Mouse (Mus musculus) C2C12 (cell line): ENCODE results near the gene Hmgn1. TPM values are rescaled to one million over a fixed set of nuclear protein-coding genes. Genes with fewer than 3 reads are reported as not detected.
"Not testable (repeated sequence)": the region's sequence is repeated elsewhere in the genome, so short reads cannot be mapped to it uniquely, and the experiment has no call there.

Source experiments
- H3K27me3 ChIP-seq: one replicate; pipeline ENCODE4 v1.6.1; 2011; ENCODE audit not compliant: control insufficient read depth, insufficient read depth, insufficient read length
- H3K36me3 ChIP-seq: one replicate; pipeline ENCODE4 v1.6.1; 2011; ENCODE audit not compliant: control insufficient read depth, insufficient read depth
- H3K4me3 ChIP-seq: one replicate; pipeline ENCODE4 v1.5.1; 2011; ENCODE audit warnings: mild to moderate bottlenecking, control low read depth; ENCODE audit not compliant: poor library complexity, insufficient read depth, severe bottlenecking
- H3K79me2 ChIP-seq: one replicate; pipeline ENCODE4 v1.6.1; 2011; ENCODE audit not compliant: control insufficient read depth, insufficient read depth
- H3K79me3 ChIP-seq: one replicate; pipeline ENCODE4 v1.6.1; 2011; ENCODE audit warnings: low read depth, control low read depth
- H3ac ChIP-seq: one replicate; pipeline ENCODE3; 2011; ENCODE audit warnings: low read depth; ENCODE audit not compliant: control insufficient read depth, insufficient read length
- CEBPB ChIP-seq: IDR thresholded peaks from one replicate; pipeline ENCODE4 v1.6.1; 2011; ENCODE audit warnings: low read depth, mild to moderate bottlenecking, control low read depth, moderate library complexity
- CTCF ChIP-seq: IDR thresholded peaks from one replicate; pipeline ENCODE4 v1.5.1; 2011; ENCODE audit not compliant: control insufficient read depth, insufficient read depth, insufficient read length
- FOSL1 ChIP-seq: IDR thresholded peaks from one replicate; pipeline ENCODE4 v1.8.0; 2011; ENCODE audit warnings: mild to moderate bottlenecking, low read length; ENCODE audit not compliant: poor library complexity, insufficient read depth, severe bottlenecking
- MAX ChIP-seq: IDR thresholded peaks from one replicate; pipeline ENCODE4 v1.6.1; 2011; ENCODE audit warnings: mild to moderate bottlenecking, control low read depth
- MYOD1 ChIP-seq: IDR thresholded peaks from one replicate; pipeline ENCODE4 v1.6.1; 2011; ENCODE audit warnings: low read depth; ENCODE audit not compliant: control insufficient read depth, insufficient read length
- MYOG ChIP-seq: IDR thresholded peaks from one replicate; pipeline ENCODE4 v1.6.1; 2011; ENCODE audit not compliant: control insufficient read depth, insufficient read length; ENCODE audit errors: extremely low read depth
- USF1 ChIP-seq: IDR thresholded peaks from one replicate; pipeline ENCODE4 v1.6.1; 2011; ENCODE audit warnings: low read depth, mild to moderate bottlenecking, control low read depth, moderate library complexity
- polyA plus RNA-seq: library from polyadenylated mRNA; unstranded; fragments of >200 nt; fragmentation: generic; extraction: Trizol; gene quantifications from one replicate; pipeline ENCODE4 v1.2.1, GENCODE M21; 2012; ENCODE audit warnings: missing spikeins

The Hmgn1 gene
- polyA plus RNA-seq, 1 experiment: 325 TPM

DNA sequence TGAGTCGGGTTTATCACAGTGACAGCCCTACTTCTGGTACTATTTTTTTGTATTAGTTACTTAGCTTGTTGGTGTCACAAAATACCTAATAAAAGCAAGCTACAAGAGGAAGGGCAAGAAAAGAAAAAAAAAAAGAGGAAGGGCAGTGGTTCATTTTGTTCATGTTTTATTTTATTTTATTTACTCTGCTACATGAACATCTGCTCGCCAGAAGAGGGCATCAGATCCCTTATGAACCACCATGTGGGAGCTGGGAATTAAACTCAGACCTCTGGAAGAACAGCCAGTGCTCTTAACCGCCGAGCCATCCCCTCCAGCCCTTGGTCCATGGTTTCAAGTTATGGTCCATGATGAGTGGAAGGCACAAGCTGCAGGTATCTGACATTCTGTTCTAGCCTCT, 12.8 kb downstream of the Hmgn1 start:
- Histone ChIP-seq H3K79me2 (no peaks in the 10 kb centered on the region), H3K27me3 (no peaks in the 10 kb centered on the region), H3ac (no peak overlapping the region), H3K36me3 (no peaks in the 10 kb centered on the region), H3K4me3 (no peak overlapping the region), H3K79me3 (no peaks in the 10 kb centered on the region)
- no peak for TF ChIP-seq MAX
- TF ChIP-seq MYOG: no peak
- no peak for TF ChIP-seq CTCF
- no peak for TF ChIP-seq MYOD1
- TF ChIP-seq FOSL1: no peak
- TF ChIP-seq CEBPB: no peak
- TF ChIP-seq USF1: no peak

DNA sequence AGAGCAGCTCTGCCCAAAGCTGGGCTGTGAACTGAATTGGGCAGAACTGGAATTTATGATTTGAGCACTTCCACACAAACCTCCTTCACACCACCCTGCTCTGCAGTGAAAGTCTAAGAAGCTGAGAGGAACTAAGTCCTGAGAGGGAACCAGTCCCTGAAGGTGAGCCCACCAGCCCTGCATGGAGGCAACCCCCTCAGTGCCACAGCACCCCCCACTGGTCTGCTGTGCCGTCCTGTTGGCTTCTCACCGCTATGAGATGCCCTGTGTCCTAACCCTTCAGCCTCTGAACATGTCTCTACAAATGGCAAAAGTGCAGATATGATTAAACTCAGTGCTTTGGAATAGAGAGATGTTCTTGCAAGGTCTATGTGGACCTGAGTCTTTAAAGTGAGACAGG, 14.8 kb downstream of the Hmgn1 start:
- Histone ChIP-seq H3K4me3 (no peak overlapping the region), H3K36me3 (no peaks in the 10 kb centered on the region), H3K79me2 (no peaks in the 10 kb centered on the region), H3K27me3 (no peaks in the 10 kb centered on the region), H3ac (no peak overlapping the region), H3K79me3 (no peaks in the 10 kb centered on the region)
- TF ChIP-seq USF1 (no peak), CTCF (peak; percentile 9), MYOD1 (no peak), MYOG (no peak), FOSL1 (no peak), MAX (no peak), CEBPB (no peak)

DNA sequence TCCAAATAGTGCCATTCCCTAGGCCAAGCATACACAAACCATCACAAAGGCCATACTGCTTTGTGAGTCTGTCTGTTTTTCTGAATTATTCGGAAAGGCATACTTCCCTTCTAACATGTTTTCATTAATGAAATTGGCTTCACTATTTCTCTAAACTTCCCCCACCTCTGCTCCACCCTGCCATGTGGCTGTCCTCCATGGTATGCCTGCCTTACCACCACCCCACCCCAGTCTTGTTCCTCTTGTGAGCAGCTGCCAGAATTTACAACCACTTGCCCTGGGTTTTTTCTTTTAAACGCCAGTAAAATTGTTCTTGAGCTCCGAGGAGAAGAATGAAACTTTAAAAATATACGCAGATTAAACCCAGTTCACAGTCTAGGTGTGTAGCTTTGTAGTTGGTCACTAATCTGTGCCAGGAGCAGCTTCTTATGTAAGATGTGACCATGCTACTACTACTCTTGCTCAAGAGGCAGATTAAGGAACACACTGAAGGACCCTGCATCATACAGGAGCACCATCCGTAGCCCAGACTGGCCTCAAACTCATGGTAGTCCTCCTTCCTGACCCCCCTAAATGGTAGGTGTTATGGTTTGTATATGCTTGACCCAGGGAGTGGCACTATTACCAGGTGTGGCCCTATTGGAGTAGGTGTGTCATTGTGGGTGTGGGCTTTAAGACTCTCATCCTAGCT, 16.7 kb downstream of the Hmgn1 start:
- no peak for TF ChIP-seq MAX
- no peak for TF ChIP-seq CEBPB
- TF ChIP-seq FOSL1: no peak
- TF ChIP-seq MYOD1: no peak
- no peak for TF ChIP-seq CTCF
- TF ChIP-seq MYOG: no peak
- TF ChIP-seq USF1: no peak
- Histone ChIP-seq H3K36me3 (no peaks in the 10 kb centered on the region), H3K27me3 (no peaks in the 10 kb centered on the region), H3ac (no peak overlapping the region), H3K4me3 (no peak overlapping the region), H3K79me2 (no peaks in the 10 kb centered on the region), H3K79me3 (no peaks in the 10 kb centered on the region)

DNA sequence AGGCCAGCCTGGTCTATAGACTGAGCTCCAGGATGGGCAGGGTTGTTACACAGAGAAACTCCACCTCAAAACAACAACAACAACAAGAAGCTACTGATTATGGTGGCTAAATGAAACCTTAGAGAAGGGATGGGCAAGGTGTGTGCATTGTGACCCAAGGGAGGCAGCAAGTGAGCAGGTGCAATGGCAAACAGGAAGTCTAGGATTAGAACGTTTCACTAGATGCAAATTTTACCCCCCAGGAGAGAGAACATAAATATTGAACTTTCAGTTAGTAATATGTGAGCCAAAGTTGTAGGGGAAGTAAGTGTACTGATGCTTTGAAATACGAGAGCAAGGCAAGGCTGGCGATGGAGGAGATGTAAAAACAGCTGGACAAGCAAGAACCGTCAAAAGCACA, 17.9 kb downstream of the Hmgn1 start:
- no peaks in the 10 kb centered on the region for H3K79me2 ChIP-seq
- H3K4me3 ChIP-seq: no peak overlapping the region
- no peak for TF ChIP-seq MYOD1
- no peak for TF ChIP-seq FOSL1
- TF ChIP-seq MAX: no peak
- no peak for TF ChIP-seq CTCF
- no peak for TF ChIP-seq USF1
- TF ChIP-seq MYOG: no peak
- no peak for TF ChIP-seq CEBPB
- no peaks in the 10 kb centered on the region for H3K27me3 ChIP-seq
- no peak overlapping the region for H3ac ChIP-seq
- H3K36me3 ChIP-seq: no peaks in the 10 kb centered on the region
- H3K79me3 ChIP-seq: no peaks in the 10 kb centered on the region

DNA sequence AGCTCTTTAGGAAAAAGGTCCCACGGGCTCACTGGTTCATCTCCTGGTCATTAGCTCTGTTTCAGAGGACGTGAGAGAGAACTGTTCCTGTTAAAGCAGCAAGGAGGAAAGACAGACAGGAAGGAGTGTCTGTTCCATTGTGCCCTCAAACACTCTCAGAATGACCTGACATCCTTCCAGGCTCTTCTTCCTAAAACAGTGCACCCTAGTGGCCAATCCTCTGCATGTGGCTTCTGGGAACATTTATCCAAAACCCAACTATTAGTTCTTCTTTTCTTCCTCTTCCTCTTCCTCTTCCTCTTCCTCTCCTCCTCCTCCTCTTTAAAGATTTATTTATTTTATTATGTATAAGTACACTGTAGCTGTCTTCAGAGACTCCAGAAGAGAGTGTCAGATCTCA, 24.5 kb downstream of the Hmgn1 start:
- no peaks in the 10 kb centered on the region for H3K79me2 ChIP-seq
- H3K4me3 ChIP-seq: no peak overlapping the region
- H3K36me3 ChIP-seq: no peaks in the 10 kb centered on the region
- H3ac ChIP-seq: no peak overlapping the region
- no peaks in the 10 kb centered on the region for H3K27me3 ChIP-seq
- no peak for TF ChIP-seq MAX
- no peak for TF ChIP-seq FOSL1
- peak; percentile 26 for TF ChIP-seq CTCF
- no peaks in the 10 kb centered on the region for H3K79me3 ChIP-seq

DNA sequence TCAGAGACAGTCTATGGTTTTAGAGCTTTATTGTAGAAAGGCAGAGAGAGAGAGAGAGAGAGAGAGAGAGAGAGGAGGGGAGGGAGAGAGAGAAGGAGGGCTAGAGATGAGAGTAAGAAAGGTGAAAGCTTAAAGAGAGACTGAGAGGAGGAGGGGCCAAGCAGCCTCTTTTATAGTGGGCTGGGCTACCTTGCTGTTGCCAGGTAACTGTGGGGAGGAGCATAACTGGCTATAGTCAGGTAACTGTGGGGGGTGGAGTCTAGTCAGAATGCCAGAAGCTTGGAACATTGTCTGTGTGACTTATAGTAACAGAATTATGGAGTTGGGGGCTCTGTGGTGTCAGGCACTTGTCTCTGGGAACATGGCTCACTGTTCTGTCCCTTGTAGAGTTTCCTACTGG, 29.7 kb downstream of the Hmgn1 start:
- not testable (repeated sequence) for H3K36me3 ChIP-seq, H3K79me2 ChIP-seq, H3K27me3 ChIP-seq, H3K4me3 ChIP-seq, H3K79me3 ChIP-seq, H3ac ChIP-seq

DNA sequence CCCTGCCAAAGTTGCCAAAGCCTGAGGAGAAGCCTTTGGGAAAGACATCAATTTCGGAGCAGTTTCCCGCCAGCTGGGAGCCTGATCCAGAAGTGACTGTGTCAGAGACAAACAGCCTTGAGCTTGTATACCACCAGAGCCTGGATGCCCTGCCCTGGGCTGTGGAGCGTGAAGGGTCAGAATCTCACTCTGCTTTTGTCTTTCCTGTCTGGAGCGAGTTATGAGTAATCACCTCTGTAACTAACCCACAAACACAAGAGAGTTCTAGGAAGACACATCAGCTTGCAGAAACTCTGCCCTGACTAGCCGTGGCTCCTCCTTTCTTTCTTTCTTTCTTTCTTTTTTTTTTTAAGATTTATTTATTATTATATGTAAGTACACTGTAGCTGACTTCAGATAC, 31.6 kb downstream of the Hmgn1 start:
- H3K79me2 ChIP-seq: no peaks in the 10 kb centered on the region
- H3K4me3 ChIP-seq: no peak overlapping the region
- no peaks in the 10 kb centered on the region for H3K27me3 ChIP-seq
- no peaks in the 10 kb centered on the region for H3K79me3 ChIP-seq
- H3K36me3 ChIP-seq: no peaks in the 10 kb centered on the region
- no peak overlapping the region for H3ac ChIP-seq
- TF ChIP-seq CEBPB: no peak
- TF ChIP-seq USF1: no peak
- no peak for TF ChIP-seq MYOG
- no peak for TF ChIP-seq CTCF
- TF ChIP-seq FOSL1: no peak
- no peak for TF ChIP-seq MYOD1
- TF ChIP-seq MAX: no peak
